Mouse (Mus musculus): Measurements from ENCODE around the gene Nhsl1. TPM values are rescaled to one million over a fixed set of nuclear protein-coding genes. Genes with fewer than 3 reads are reported as not detected.

The Nhsl1 gene
- polyA plus RNA-seq, 1 experiment from 2014 or later: 14.9 TPM

DNA sequence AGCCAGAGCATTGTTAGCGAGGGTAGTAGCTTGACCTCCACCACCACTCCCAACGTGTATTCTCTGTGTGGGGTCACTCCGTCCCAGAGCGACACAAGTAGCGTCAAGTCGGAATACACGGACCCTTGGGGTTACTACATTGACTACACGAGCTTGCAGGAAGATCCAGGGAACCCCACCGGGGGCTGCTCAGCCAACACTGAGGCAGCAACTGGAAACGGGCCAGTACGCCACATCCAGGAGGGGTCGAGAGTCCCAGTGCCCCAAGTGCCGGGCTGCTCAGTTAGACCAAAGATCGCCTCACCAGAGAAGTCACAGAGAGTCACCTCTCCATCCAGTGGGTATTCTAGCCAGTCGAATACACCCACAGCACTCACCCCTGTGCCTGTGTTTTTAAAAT, 206.5 kb downstream of the Nhsl1 start:
- H3K4me3 ChIP-seq (ENCODE audit: low read depth, low read length): no peak overlapping the region
- no peak for DNase-seq (ENCODE audit: low spot score)
- H3K9ac ChIP-seq (ENCODE audit: low read depth, low read length): no peak overlapping the region
- H3K27me3 ChIP-seq (replicated peaks; ENCODE audit: control insufficient read depth, insufficient read depth, low read length): no peaks in the 10 kb centered on the region
- H3K4me1 ChIP-seq (ENCODE audit: control insufficient read depth, insufficient read depth, low read length): peaks cover 6% of the 10 kb centered on the region; the same call in 1 of the 2 replicates
- H3K27ac ChIP-seq (replicated peaks; ENCODE audit: low read depth, low read length): no peak overlapping the region
- H3K36me3 ChIP-seq (ENCODE audit: control insufficient read depth, insufficient read depth, low read length): peaks cover 18% of the 10 kb centered on the region
- ATAC-seq (ENCODE audit: low read depth): no peak
- no peak overlapping the region for H3K4me2 ChIP-seq (ENCODE audit: low read depth, low read length)
- H3K9me3 ChIP-seq (ENCODE audit: control insufficient read depth, low read length): no peaks in the 10 kb centered on the region
- WGBS: 76% methylated on average over 15 of the region's 15 CpGs

- Histone ChIP-seq H3K9ac (ENCODE audit: low read depth, low read length) (no peak overlapping the region), H3K4me1 (ENCODE audit: control insufficient read depth, insufficient read depth, low read length) (peaks cover 6% of the 10 kb centered on the region; the same call in 1 of the 2 replicates), H3K9me3 (ENCODE audit: control insufficient read depth, low read length) (no peaks in the 10 kb centered on the region), H3K27ac (replicated peaks; ENCODE audit: low read depth, low read length) (no peak overlapping the region), H3K4me2 (ENCODE audit: low read depth, low read length) (no peak overlapping the region), H3K4me3 (ENCODE audit: low read depth, low read length) (no peak overlapping the region), H3K27me3 (replicated peaks; ENCODE audit: control insufficient read depth, insufficient read depth, low read length) (no peaks in the 10 kb centered on the region), H3K36me3 (ENCODE audit: control insufficient read depth, insufficient read depth, low read length) (peaks cover 18% of the 10 kb centered on the region)
- 30% methylated on average over 9 of the region's 9 CpGs for WGBS
- no peak for ATAC-seq (ENCODE audit: low read depth)
- no peak for DNase-seq (ENCODE audit: low spot score)
Measured at GRCm38 (mm10) chr10:18525726-18526125, 206.9 kb downstream of the Nhsl1 start.

DNA sequence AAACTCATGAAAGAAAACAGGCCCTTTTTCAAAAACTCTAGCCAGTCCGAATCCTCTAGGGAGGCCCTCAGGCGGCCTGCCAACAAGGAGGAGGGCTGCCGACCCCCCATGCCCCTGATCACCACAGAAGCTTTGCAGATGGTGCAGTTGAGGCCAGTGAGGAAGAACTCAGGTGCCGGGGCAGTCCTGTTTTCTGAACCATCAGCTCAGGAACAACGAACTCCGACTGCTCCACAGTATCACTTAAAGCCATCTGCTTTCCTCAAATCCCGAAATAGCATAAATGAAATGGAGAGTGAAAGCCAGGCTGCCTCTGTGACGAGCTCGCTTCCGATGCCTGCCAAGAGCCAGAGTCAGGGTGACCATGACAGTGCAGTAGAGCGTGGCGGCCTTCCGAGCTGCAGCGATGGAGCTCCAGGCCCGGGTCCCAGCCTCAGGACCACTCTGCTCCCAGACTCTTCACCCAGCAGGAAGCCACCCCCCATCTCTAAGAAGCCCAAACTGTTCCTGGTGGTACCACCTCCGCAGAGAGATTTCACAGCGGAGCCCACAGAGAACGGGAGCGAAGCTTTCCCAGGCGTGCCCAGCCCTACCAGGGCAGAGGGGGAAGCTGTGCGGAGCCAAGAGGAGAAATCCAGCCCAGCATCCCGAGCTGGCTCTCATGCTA, 207.5 kb downstream of the Nhsl1 start:
- WGBS: 74% methylated on average over 21 of the region's 22 CpGs
- peaks cover 24% of the 10 kb centered on the region for H3K36me3 ChIP-seq (ENCODE audit: control insufficient read depth, insufficient read depth, low read length)
- H3K4me3 ChIP-seq (ENCODE audit: low read depth, low read length): no peak overlapping the region
- H3K9ac ChIP-seq (ENCODE audit: low read depth, low read length): no peak overlapping the region
- H3K4me2 ChIP-seq (ENCODE audit: low read depth, low read length): no peak overlapping the region
- H3K27me3 ChIP-seq (replicated peaks; ENCODE audit: control insufficient read depth, insufficient read depth, low read length): no peaks in the 10 kb centered on the region
- H3K9me3 ChIP-seq (ENCODE audit: control insufficient read depth, low read length): no peaks in the 10 kb centered on the region
- H3K4me1 ChIP-seq (ENCODE audit: control insufficient read depth, insufficient read depth, low read length): peaks cover 6% of the 10 kb centered on the region; the same call in 1 of the 2 replicates
- ATAC-seq (ENCODE audit: low read depth) (peak; percentile 9; the same call in 1 of the 2 replicates), DNase-seq (ENCODE audit: low spot score) (no peak)
- H3K27ac ChIP-seq (replicated peaks; ENCODE audit: low read depth, low read length): 0 out of 2 replicates have a peak overlapping the region, but pooled peaks have one; percentile 18

- peaks cover 6% of the 10 kb centered on the region; the same call in 1 of the 2 replicates for H3K4me1 ChIP-seq (ENCODE audit: control insufficient read depth, insufficient read depth, low read length)
- H3K4me2 ChIP-seq (ENCODE audit: low read depth, low read length): no peak overlapping the region
- H3K27ac ChIP-seq (replicated peaks; ENCODE audit: low read depth, low read length): 0 out of 2 replicates have a peak overlapping the region, but pooled peaks have one; percentile 18
- H3K27me3 ChIP-seq (replicated peaks; ENCODE audit: control insufficient read depth, insufficient read depth, low read length): no peaks in the 10 kb centered on the region
- no peak overlapping the region for H3K9ac ChIP-seq (ENCODE audit: low read depth, low read length)
- DNase-seq (ENCODE audit: low spot score) (peak; percentile 58), ATAC-seq (ENCODE audit: low read depth) (peak; percentile 41; the same call in 1 of the 2 replicates)
- H3K4me3 ChIP-seq (ENCODE audit: low read depth, low read length): no peak overlapping the region
- H3K9me3 ChIP-seq (ENCODE audit: control insufficient read depth, low read length): no peaks in the 10 kb centered on the region
- 64% methylated on average over 20 of the region's 20 CpGs for WGBS
- peaks cover 31% of the 10 kb centered on the region for H3K36me3 ChIP-seq (ENCODE audit: control insufficient read depth, insufficient read depth, low read length)
Measured at GRCm38 (mm10) chr10:18526851-18527675, 208.3 kb downstream of the Nhsl1 start.

- H3K4me3 ChIP-seq (ENCODE audit: low read depth, low read length): no peak overlapping the region
- no peaks in the 10 kb centered on the region for H3K27me3 ChIP-seq (replicated peaks; ENCODE audit: control insufficient read depth, insufficient read depth, low read length)
- peak; percentile 36 for DNase-seq (ENCODE audit: low spot score)
- 62% methylated on average over 7 of the region's 7 CpGs for whole genome bisulfite sequencing
- no peak overlapping the region for H3K4me2 ChIP-seq (ENCODE audit: low read depth, low read length)
- H3K9me3 ChIP-seq (ENCODE audit: control insufficient read depth, low read length): no peaks in the 10 kb centered on the region
- H3K4me1 ChIP-seq (ENCODE audit: control insufficient read depth, insufficient read depth, low read length): peaks cover 6% of the 10 kb centered on the region; the same call in 1 of the 2 replicates
- peaks cover 38% of the 10 kb centered on the region for H3K36me3 ChIP-seq (ENCODE audit: control insufficient read depth, insufficient read depth, low read length)
- no peak overlapping the region for H3K9ac ChIP-seq (ENCODE audit: low read depth, low read length)
- ATAC-seq (ENCODE audit: low read depth): peak; percentile 50; the same call in 1 of the 2 replicates
- no peak overlapping the region for H3K27ac ChIP-seq (replicated peaks; ENCODE audit: low read depth, low read length)
Measured at GRCm38 (mm10) chr10:18527766-18528165, 209.0 kb downstream of the Nhsl1 start.

GRCm38 (mm10) chr10:18528475-18528874, 209.7 kb downstream of the Nhsl1 start:
- no peaks in the 10 kb centered on the region for H3K9me3 ChIP-seq (ENCODE audit: control insufficient read depth, low read length)
- peaks cover 6% of the 10 kb centered on the region; the same call in 1 of the 2 replicates for H3K4me1 ChIP-seq (ENCODE audit: control insufficient read depth, insufficient read depth, low read length)
- peaks cover 37% of the 10 kb centered on the region for H3K36me3 ChIP-seq (ENCODE audit: control insufficient read depth, insufficient read depth, low read length)
- no peak overlapping the region for H3K9ac ChIP-seq (ENCODE audit: low read depth, low read length)
- ATAC-seq (ENCODE audit: low read depth) (no peak), DNase-seq (ENCODE audit: low spot score) (peak; percentile 76)
- H3K27ac ChIP-seq (replicated peaks; ENCODE audit: low read depth, low read length): no peak overlapping the region
- 50% methylated on average over 5 of the region's 5 CpGs for WGBS
- H3K4me3 ChIP-seq (ENCODE audit: low read depth, low read length): no peak overlapping the region
- H3K27me3 ChIP-seq (replicated peaks; ENCODE audit: control insufficient read depth, insufficient read depth, low read length): no peaks in the 10 kb centered on the region
- no peak overlapping the region for H3K4me2 ChIP-seq (ENCODE audit: low read depth, low read length)

- WGBS: 81% methylated on average over 4 of the region's 4 CpGs
- ATAC-seq (ENCODE audit: low read depth): no peak
Measured at GRCm38 (mm10) chr10:18529177-18529576, 210.4 kb downstream of the Nhsl1 start.

GRCm38 (mm10) chr10:18530161-18530560, 211.4 kb downstream of the Nhsl1 start:
- H3K9ac ChIP-seq (ENCODE audit: low read depth, low read length): no peak overlapping the region
- no peak for ATAC-seq (ENCODE audit: low read depth)
- no peak overlapping the region for H3K27ac ChIP-seq (replicated peaks; ENCODE audit: low read depth, low read length)
- no peaks in the 10 kb centered on the region for H3K9me3 ChIP-seq (ENCODE audit: control insufficient read depth, low read length)
- no peak overlapping the region for H3K4me3 ChIP-seq (ENCODE audit: low read depth, low read length)
- H3K27me3 ChIP-seq (replicated peaks; ENCODE audit: control insufficient read depth, insufficient read depth, low read length): no peaks in the 10 kb centered on the region
- H3K4me1 ChIP-seq (ENCODE audit: control insufficient read depth, insufficient read depth, low read length): peaks cover 6% of the 10 kb centered on the region; the same call in 1 of the 2 replicates
- peaks cover 26% of the 10 kb centered on the region for H3K36me3 ChIP-seq (ENCODE audit: control insufficient read depth, insufficient read depth, low read length)
- WGBS: 79% methylated on average over 4 of the region's 4 CpGs
- no peak overlapping the region for H3K4me2 ChIP-seq (ENCODE audit: low read depth, low read length)
- DNase-seq (ENCODE audit: low spot score): no peak

More at GRCm38 (mm10) chr10:18529177-18529576, 210.4 kb downstream of the Nhsl1 start:
- Histone ChIP-seq H3K36me3 (ENCODE audit: control insufficient read depth, insufficient read depth, low read length) (peaks cover 30% of the 10 kb centered on the region), H3K27me3 (replicated peaks; ENCODE audit: control insufficient read depth, insufficient read depth, low read length) (no peaks in the 10 kb centered on the region), H3K27ac (replicated peaks; ENCODE audit: low read depth, low read length) (no peak overlapping the region), H3K9me3 (ENCODE audit: control insufficient read depth, low read length) (no peaks in the 10 kb centered on the region), H3K4me1 (ENCODE audit: control insufficient read depth, insufficient read depth, low read length) (peaks cover 6% of the 10 kb centered on the region; the same call in 1 of the 2 replicates), H3K4me2 (ENCODE audit: low read depth, low read length) (no peak overlapping the region), H3K9ac (ENCODE audit: low read depth, low read length) (no peak overlapping the region), H3K4me3 (ENCODE audit: low read depth, low read length) (no peak overlapping the region)
- no peak for DNase-seq (ENCODE audit: low spot score)
